Mouse (Mus musculus) brain, embryonic 14.5 days (tissue): ENCODE measurements at regions not wholly inside any gene's neighbourhood (a gene's known extent, or its start where the extent isn't known, plus 50 kb on each side); places are given as distances from the start of the nearest gene placed in this dataset.

ENCODE experiments used
- CTCF ChIP-seq: fragments of 200-500 bp; IDR thresholded peaks from 2 replicates; pipeline ENCODE4 v1.5.1; 2012; ENCODE audit warnings: inconsistent platforms, mild to moderate bottlenecking, moderate library complexity, borderline replicate concordance; ENCODE audit not compliant: insufficient read depth, insufficient read length; ENCODE audit errors: extremely low read depth
- POLR2A ChIP-seq: fragments of 200-500 bp; IDR thresholded peaks from 2 replicates; pipeline ENCODE4 v1.6.1; 2012; ENCODE audit warnings: mild to moderate bottlenecking, inconsistent platforms, borderline replicate concordance; ENCODE audit not compliant: poor library complexity, insufficient read depth, insufficient read length, severe bottlenecking; ENCODE audit errors: extremely low read depth

- TF ChIP-seq POLR2A, result no peak
- no peak for TF ChIP-seq CTCF
These were observed 704.0 kb upstream of the Tenm4 start for GRCm38 (mm10) chr7:95467028-95467427.
